Mouse (Mus musculus): ENCODE results near the gene a. TPM values are rescaled to one million over a fixed set of nuclear protein-coding genes. Genes with fewer than 3 reads are reported as not detected.
"Not testable (repeated sequence)": the region's sequence is repeated elsewhere in the genome, so short reads cannot be mapped to it uniquely, and the experiment has no call there.

The a gene
- polyA plus RNA-seq, 1 experiment: not detected

- TF ChIP-seq CTCF (IDR thresholded peaks at IDR 0.05; ENCODE audit: insufficient read depth, low read length): no peak
- no peak for TF ChIP-seq POLR2A (IDR thresholded peaks at IDR 0.05; ENCODE audit: borderline replicate concordance, extremely low read depth, low read depth, low read length)
Measured at GRCm38 (mm10) chr2:154869954-154870641, 78.9 kb downstream of the a start.

GRCm38 (mm10) chr2:154876621-154877020, 85.4 kb downstream of the a start:
- Histone ChIP-seq H3K4me3 (replicated peaks; ENCODE audit: extremely low read depth, low read depth, low read length) (no peak overlapping the region), H3K4me1 (ENCODE audit: control insufficient read depth, insufficient read depth, low read length) (no peaks in the 10 kb centered on the region)
- 49% methylated on average over 2 of the region's 2 CpGs for WGBS
- no peak for DNase-seq
- TF ChIP-seq CTCF (IDR thresholded peaks at IDR 0.05; ENCODE audit: insufficient read depth, low read length): no peak
- TF ChIP-seq POLR2A (IDR thresholded peaks at IDR 0.05; ENCODE audit: borderline replicate concordance, extremely low read depth, low read depth, low read length): no peak

More at GRCm38 (mm10) chr2:154869954-154870641, 78.9 kb downstream of the a start:
- DNase-seq: no peak
- H3K4me3 ChIP-seq (replicated peaks; ENCODE audit: extremely low read depth, low read depth, low read length): no peak overlapping the region
- H3K4me1 ChIP-seq (ENCODE audit: control insufficient read depth, insufficient read depth, low read length): no peaks in the 10 kb centered on the region

DNA sequence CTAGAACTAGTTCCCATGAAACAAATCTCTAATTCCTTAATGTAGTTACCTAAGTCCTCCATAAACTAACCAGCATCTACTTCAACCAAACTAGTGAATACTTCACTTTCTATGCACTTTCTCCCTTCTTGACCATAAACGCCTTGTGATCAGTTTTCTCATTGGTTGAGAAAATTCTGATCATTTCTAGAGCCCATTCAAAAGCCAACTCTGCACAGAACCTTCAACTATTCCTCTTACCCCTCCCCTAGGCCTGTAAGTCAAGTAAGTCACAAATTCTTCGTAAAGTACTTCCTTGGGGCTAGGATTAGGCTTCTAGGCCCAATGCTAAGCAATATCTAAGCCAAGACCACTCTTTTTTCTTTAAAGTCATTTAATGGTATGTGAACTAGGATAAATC, 100.4 kb downstream of the a start:
- Histone ChIP-seq H3K4me3 (replicated peaks; ENCODE audit: extremely low read depth, low read depth, low read length) (peak overlapping the region; percentile 85), H3K4me1 (ENCODE audit: control insufficient read depth, insufficient read depth, low read length) (peaks cover 3% of the 10 kb centered on the region)
- 14% methylated on average over 2 of the region's 2 CpGs for WGBS
- TF ChIP-seq CTCF (IDR thresholded peaks at IDR 0.05; ENCODE audit: insufficient read depth, low read length) (no peak), POLR2A (IDR thresholded peaks at IDR 0.05; ENCODE audit: borderline replicate concordance, extremely low read depth, low read depth, low read length) (no peak)
- DNase-seq: no peak

DNA sequence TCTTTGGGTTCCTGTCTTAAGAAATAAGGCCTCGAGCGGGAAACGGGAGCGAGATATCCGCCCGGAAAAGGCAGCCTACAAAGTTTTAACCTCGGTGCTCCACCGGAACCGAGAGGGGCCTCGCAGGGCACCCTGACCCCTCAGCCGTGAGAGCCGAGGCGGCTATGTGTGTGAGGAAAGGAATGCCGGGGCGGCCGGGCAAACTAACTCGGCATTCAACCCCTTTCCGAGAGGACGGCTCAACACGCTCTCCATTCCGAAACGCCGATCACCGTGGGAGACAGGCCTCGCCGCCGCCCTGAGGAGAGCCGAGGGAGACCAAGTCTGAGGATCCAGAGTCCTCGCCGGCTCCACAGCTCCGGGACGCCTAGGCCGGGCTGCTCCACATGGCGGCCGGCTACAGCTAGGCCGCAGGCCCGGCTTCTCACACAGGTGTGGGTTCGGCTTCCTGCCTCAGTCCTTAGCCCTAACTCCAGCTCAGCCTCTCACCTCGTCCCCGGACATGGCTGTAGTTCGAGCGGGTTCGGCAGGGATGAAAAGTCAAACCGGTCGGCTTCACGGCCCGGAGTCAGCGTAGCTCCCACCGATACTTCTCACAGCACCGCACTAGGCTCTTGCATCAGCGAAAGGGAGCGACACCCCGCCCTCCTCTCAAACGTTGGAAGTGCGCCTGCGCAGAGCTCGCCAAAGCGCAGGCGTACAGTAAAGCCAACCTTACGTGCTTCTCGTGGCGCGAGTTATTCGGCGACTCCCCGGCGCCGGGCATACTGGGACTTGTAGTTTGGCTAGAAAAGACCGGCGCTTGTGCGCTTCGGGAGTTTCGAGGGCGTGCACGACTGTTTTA, 101.2 kb downstream of the a start, which contains the start of gene Eif2s2:
TSS of gene Eif2s2 (minus strand) at position 735 of the 844 bp plus-strand sequence.
- TF ChIP-seq POLR2A (IDR thresholded peaks at IDR 0.05; ENCODE audit: borderline replicate concordance, extremely low read depth, low read depth, low read length): peak; percentile 64; the same call in 1 of the 2 replicates
- TF ChIP-seq CTCF (IDR thresholded peaks at IDR 0.05; ENCODE audit: insufficient read depth, low read length): no peak
- peaks cover 3% of the 10 kb centered on the region for H3K4me1 ChIP-seq (ENCODE audit: control insufficient read depth, insufficient read depth, low read length)
- peak within 1 kb of the TSS; percentile 85 for H3K4me3 ChIP-seq (replicated peaks; ENCODE audit: extremely low read depth, low read depth, low read length)
- DNase-seq: peak; percentile 92
- under 1% methylated on average over 75 of the region's 75 CpGs for WGBS

GRCm38 (mm10) chr2:154893045-154893385, 101.8 kb downstream of the a start:
- H3K4me1 ChIP-seq (ENCODE audit: control insufficient read depth, insufficient read depth, low read length): peaks cover 3% of the 10 kb centered on the region
- DNase-seq: no peak
- H3K4me3 ChIP-seq (replicated peaks; ENCODE audit: extremely low read depth, low read depth, low read length): peak overlapping the region; percentile 58
- TF ChIP-seq CTCF (IDR thresholded peaks at IDR 0.05; ENCODE audit: insufficient read depth, low read length) (no peak), POLR2A (IDR thresholded peaks at IDR 0.05; ENCODE audit: borderline replicate concordance, extremely low read depth, low read depth, low read length) (no peak)
- WGBS: 7% methylated on average over 12 of the region's 12 CpGs

DNA sequence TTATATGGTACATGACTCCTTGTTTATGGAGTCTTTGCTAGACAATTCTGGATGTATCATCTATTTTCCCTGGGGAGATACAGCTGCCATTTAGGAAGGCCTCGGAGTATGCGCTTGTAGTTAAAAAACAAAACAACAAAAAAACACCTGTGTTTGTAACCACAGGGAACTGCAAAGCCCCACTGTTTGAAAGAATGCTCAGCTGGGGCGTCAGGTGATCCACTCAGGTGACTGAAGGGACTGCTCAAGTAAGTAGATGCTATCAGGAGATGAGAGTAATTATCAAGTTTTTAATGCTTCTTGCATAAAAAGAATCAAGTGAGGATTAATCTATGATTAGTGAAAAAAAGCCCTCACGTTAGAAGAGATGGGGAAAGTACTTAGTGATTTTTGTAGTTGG, 102.3 kb downstream of the a start:
- WGBS: 68% methylated on average over 4 of the region's 4 CpGs
- TF ChIP-seq POLR2A (IDR thresholded peaks at IDR 0.05; ENCODE audit: borderline replicate concordance, extremely low read depth, low read depth, low read length) (no peak), CTCF (IDR thresholded peaks at IDR 0.05; ENCODE audit: insufficient read depth, low read length) (no peak)
- Histone ChIP-seq H3K4me3 (replicated peaks; ENCODE audit: extremely low read depth, low read depth, low read length) (no peak overlapping the region), H3K4me1 (ENCODE audit: control insufficient read depth, insufficient read depth, low read length) (peaks cover 3% of the 10 kb centered on the region)
- no peak for DNase-seq

- not testable (repeated sequence) for H3K4me1 ChIP-seq (ENCODE audit: control insufficient read depth, insufficient read depth, low read length); H3K4me3 ChIP-seq (replicated peaks; ENCODE audit: extremely low read depth, low read depth, low read length); DNase-seq
- 79% methylated on average over 8 of the region's 8 CpGs for WGBS
Measured at GRCm38 (mm10) chr2:154899004-154899403, 107.8 kb downstream of the a start.

DNA sequence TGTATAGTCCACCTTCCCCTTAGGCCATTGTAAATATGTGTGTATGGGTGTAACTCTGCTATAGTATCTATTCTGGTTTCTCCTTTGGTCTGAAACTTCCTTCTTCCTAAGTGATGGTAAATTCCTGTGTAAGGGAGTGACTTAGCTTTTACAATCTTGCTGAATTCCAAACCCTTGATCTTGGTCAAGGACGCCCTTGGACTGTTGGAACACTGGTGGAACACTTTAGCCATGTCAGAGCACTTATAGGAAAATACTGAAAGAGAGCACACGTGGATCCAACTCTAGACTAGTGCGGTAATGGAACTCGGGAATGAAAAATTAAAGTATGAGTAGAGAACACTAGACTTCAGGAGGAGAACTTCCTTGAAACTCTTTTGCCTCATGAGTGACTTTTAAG, 108.2 kb downstream of the a start:
- DNase-seq; H3K4me3 ChIP-seq (replicated peaks; ENCODE audit: extremely low read depth, low read depth, low read length); H3K4me1 ChIP-seq (ENCODE audit: control insufficient read depth, insufficient read depth, low read length): not testable (repeated sequence)
- WGBS: 69% methylated on average over 4 of the region's 4 CpGs

GRCm38 (mm10) chr2:154902111-154902510, 110.9 kb downstream of the a start:
- no peak overlapping the region for H3K4me3 ChIP-seq (replicated peaks; ENCODE audit: extremely low read depth, low read depth, low read length)
- WGBS: 63% methylated on average over 3 of the region's 3 CpGs
- no peak for DNase-seq
- no peaks in the 10 kb centered on the region for H3K4me1 ChIP-seq (ENCODE audit: control insufficient read depth, insufficient read depth, low read length)
- TF ChIP-seq POLR2A (IDR thresholded peaks at IDR 0.05; ENCODE audit: borderline replicate concordance, extremely low read depth, low read depth, low read length) (no peak), CTCF (IDR thresholded peaks at IDR 0.05; ENCODE audit: insufficient read depth, low read length) (no peak)

GRCm38 (mm10) chr2:154905796-154906195, 114.6 kb downstream of the a start:
- no peaks in the 10 kb centered on the region for H3K4me1 ChIP-seq (ENCODE audit: control insufficient read depth, insufficient read depth, low read length)
- TF ChIP-seq POLR2A (IDR thresholded peaks at IDR 0.05; ENCODE audit: borderline replicate concordance, extremely low read depth, low read depth, low read length) (no peak), CTCF (IDR thresholded peaks at IDR 0.05; ENCODE audit: insufficient read depth, low read length) (no peak)
- no peak overlapping the region for H3K4me3 ChIP-seq (replicated peaks; ENCODE audit: extremely low read depth, low read depth, low read length)
- 55% methylated on average over 2 of the region's 2 CpGs for WGBS
- DNase-seq: no peak
